Mouse (Mus musculus) hindbrain, embryonic 14.5 days (tissue): ENCODE measurements at regions not wholly inside any gene's neighbourhood (a gene's known extent, or its start where the extent isn't known, plus 50 kb on each side); places are given as distances from the start of the nearest gene placed in this dataset.

Experiments
- ATAC-seq: fragments of 200-750 bp; cut with Nextera tagmentation; 2 replicates; pipeline ENCODE4 v1.8.0; 2017; ENCODE audit warnings: moderate number of reproducible peaks, mild to moderate bottlenecking, moderate TSS enrichment, moderate library complexity; ENCODE audit not compliant: low FRiP score
- DNase-seq: peaks from one replicate; pipeline ENCODE4 v3.0.0-alpha.2; 2015; ENCODE audit warnings: low spot score
- H3K27ac ChIP-seq: fragments of 300-500 bp; sonication (generic); 2 replicates; pipeline ENCODE4 v1.5.1; 2014; ENCODE audit warnings: mild to moderate bottlenecking, moderate library complexity
- H3K27me3 ChIP-seq: fragments of 300-500 bp; sonication (generic); 2 replicates; pipeline ENCODE4 v1.6.1; 2014; ENCODE audit warnings: mild to moderate bottlenecking, low read length, mixed read lengths; ENCODE audit not compliant: control insufficient read depth, insufficient read depth
- H3K36me3 ChIP-seq: fragments of 300-500 bp; sonication (generic); replicated peaks from 2 replicates; pipeline ENCODE4 v1.6.1; 2014; ENCODE audit not compliant: control insufficient read depth, insufficient read depth
- H3K4me1 ChIP-seq: fragments of 300-500 bp; sonication (generic); replicated peaks from 2 replicates; pipeline ENCODE4 v1.6.1; 2014; ENCODE audit warnings: antibody characterized with exemption, low read length, mixed read lengths; ENCODE audit not compliant: control insufficient read depth, insufficient read depth
- H3K4me2 ChIP-seq: fragments of 300-500 bp; sonication (generic); replicated peaks from 2 replicates; pipeline ENCODE4 v1.6.1; 2014; ENCODE audit warnings: mild to moderate bottlenecking, moderate library complexity
- H3K4me3 ChIP-seq: fragments of 300-500 bp; sonication (generic); replicated peaks from 2 replicates; pipeline ENCODE4 v1.5.1; 2014; ENCODE audit warnings: mild to moderate bottlenecking, low read length
- H3K9ac ChIP-seq: fragments of 300-500 bp; sonication (generic); 2 replicates; pipeline ENCODE4 v1.6.1; 2014
- H3K9me3 ChIP-seq: fragments of 300-500 bp; sonication (generic); 2 replicates; pipeline ENCODE4 v1.6.1; 2016; ENCODE audit warnings: low read length; ENCODE audit not compliant: control insufficient read depth
- WGBS: fragments of 180-500 bp; shearing (Covaris S2); extraction: QIAGEN DNeasy Blood & Tissue Kit; methylation state at CpG from one replicate; pipeline ENCODE4 v1.1.7; 2014; 5-methylcytosine and 5-hydroxymethylcytosine counted together

GRCm38 (mm10) chr4:30583417-30583816 is 1380.5 kb upstream of the Map3k7 start:
- ATAC-seq (peak; percentile 73; the same call in 1 of the 2 replicates), DNase-seq (peak; percentile 23)
- no peaks in the 10 kb centered on the region for H3K4me1 ChIP-seq
- no peaks in the 10 kb centered on the region for H3K27me3 ChIP-seq
- no peak overlapping the region for H3K4me2 ChIP-seq
- no peak overlapping the region for H3K4me3 ChIP-seq
- H3K27ac ChIP-seq: peak overlapping the region; percentile 2; the same call in 1 of the 2 replicates
- H3K9ac ChIP-seq: no peak overlapping the region
- 50% methylated on average over 1 of the region's 1 CpGs for WGBS
- no peaks in the 10 kb centered on the region for H3K36me3 ChIP-seq
- H3K9me3 ChIP-seq: no peaks in the 10 kb centered on the region

- H3K27ac ChIP-seq: no peak overlapping the region
- ATAC-seq (no peak), DNase-seq (no peak)
- H3K9ac ChIP-seq: no peak overlapping the region
- 19% methylated on average over 3 of the region's 3 CpGs for WGBS
- no peaks in the 10 kb centered on the region for H3K9me3 ChIP-seq
- no peaks in the 10 kb centered on the region for H3K4me1 ChIP-seq
- no peak overlapping the region for H3K4me2 ChIP-seq
- no peak overlapping the region for H3K4me3 ChIP-seq
- H3K27me3 ChIP-seq: no peaks in the 10 kb centered on the region
- H3K36me3 ChIP-seq: no peaks in the 10 kb centered on the region
These were observed 1355.0 kb upstream of the Map3k7 start for GRCm38 (mm10) chr4:30608858-30609257.

- Histone ChIP-seq H3K36me3 (no peaks in the 10 kb centered on the region), H3K4me1 (no peaks in the 10 kb centered on the region), H3K4me2 (no peak overlapping the region), H3K27ac (no peak overlapping the region), H3K9me3 (no peaks in the 10 kb centered on the region), H3K27me3 (no peaks in the 10 kb centered on the region), H3K4me3 (no peak overlapping the region), H3K9ac (no peak overlapping the region)
- DNase-seq: no peak
- ATAC-seq: no peak
These were observed 1354.1 kb upstream of the Map3k7 start for GRCm38 (mm10) chr4:30609795-30610194.

GRCm38 (mm10) chr4:30610454-30610853 is 1353.4 kb upstream of the Map3k7 start:
- Histone ChIP-seq H3K27me3 (no peaks in the 10 kb centered on the region), H3K9ac (no peak overlapping the region), H3K4me2 (no peak overlapping the region), H3K4me3 (no peak overlapping the region), H3K27ac (no peak overlapping the region), H3K4me1 (no peaks in the 10 kb centered on the region), H3K9me3 (no peaks in the 10 kb centered on the region), H3K36me3 (no peaks in the 10 kb centered on the region)
- 78% methylated on average over 3 of the region's 3 CpGs for WGBS
- DNase-seq: no peak
- ATAC-seq: no peak
